Mouse (Mus musculus) G1E-ER4 (cell line): ENCODE measurements around the gene Fchsd2. TPM values are rescaled to one million over a fixed set of nuclear protein-coding genes. Genes with fewer than 3 reads are reported as not detected.

ENCODE experiments used
- GATA1 ChIP-seq: IDR thresholded peaks from one replicate; pipeline ENCODE4 v1.8.0; 2012; ENCODE audit warnings: low read length, inconsistent platforms
- polyA plus RNA-seq: library from polyadenylated mRNA; stranded (reverse); fragments of >175 nt; gene quantifications from 2 replicates; pipeline ENCODE4 v1.2.3, GENCODE M21; 2012

The Fchsd2 gene
- polyA plus RNA-seq, 1 experiment = 1.5 TPM

- no peak for TF ChIP-seq GATA1
Measured at GRCm38 (mm10) chr7:101267457-101268259, 175.0 kb downstream of the Fchsd2 start.

GRCm38 (mm10) chr7:101271602-101272001, 178.9 kb downstream of the Fchsd2 start:
- TF ChIP-seq GATA1 = no peak

- no peak for TF ChIP-seq GATA1
Measured at GRCm38 (mm10) chr7:101272466-101273160, 179.9 kb downstream of the Fchsd2 start.

GRCm38 (mm10) chr7:101282721-101283120, 190.1 kb downstream of the Fchsd2 start:
- TF ChIP-seq GATA1 = no peak

GRCm38 (mm10) chr7:101284504-101284903, 191.8 kb downstream of the Fchsd2 start:
- TF ChIP-seq GATA1 = no peak

GRCm38 (mm10) chr7:101286891-101287290, 194.2 kb downstream of the Fchsd2 start:
- no peak for TF ChIP-seq GATA1

GRCm38 (mm10) chr7:101287820-101288219, 195.2 kb downstream of the Fchsd2 start:
- no peak for TF ChIP-seq GATA1

GRCm38 (mm10) chr7:101288436-101288835, 195.8 kb downstream of the Fchsd2 start:
- no peak for TF ChIP-seq GATA1

GRCm38 (mm10) chr7:101290401-101290800, 197.7 kb downstream of the Fchsd2 start:
- TF ChIP-seq GATA1 = no peak

- TF ChIP-seq GATA1 = no peak
Measured at GRCm38 (mm10) chr7:101291211-101291610, 198.5 kb downstream of the Fchsd2 start.

GRCm38 (mm10) chr7:101291641-101292040, 199.0 kb downstream of the Fchsd2 start:
- TF ChIP-seq GATA1 = no peak

- TF ChIP-seq GATA1 = no peak
Measured at GRCm38 (mm10) chr7:101292086-101292485, 199.4 kb downstream of the Fchsd2 start.

- no peak for TF ChIP-seq GATA1
Measured at GRCm38 (mm10) chr7:101292696-101293095, 200.0 kb downstream of the Fchsd2 start.

- no peak for TF ChIP-seq GATA1
Measured at GRCm38 (mm10) chr7:101293138-101293537, 200.5 kb downstream of the Fchsd2 start.

GRCm38 (mm10) chr7:101293611-101294010, 200.9 kb downstream of the Fchsd2 start:
- no peak for TF ChIP-seq GATA1

- TF ChIP-seq GATA1 = no peak
Measured at GRCm38 (mm10) chr7:101295438-101295837, 202.8 kb downstream of the Fchsd2 start.
